Mouse (Mus musculus): ENCODE results near the gene Zfp710. TPM values are rescaled to one million over a fixed set of nuclear protein-coding genes. Genes with fewer than 3 reads are reported as not detected.

Zfp710 gene
- total and polyA plus RNA-seq, 3 experiments = 7.6 to 16.2 (median 14.4) TPM

GRCm38 (mm10) chr7:80035748-80036147 lies 11.1 kb downstream of the Zfp710 start:
- peaks cover 23 to 79% of the 10 kb centered on the region in 2 experiments for H3K4me1 ChIP-seq (ENCODE audit: control insufficient read depth in 1 of 2, insufficient read depth in 2 of 2)
- no peaks in the 10 kb centered on the region for H3K27me3 ChIP-seq (replicated peaks)
- H3K27ac ChIP-seq (ENCODE audit: insufficient read depth, low read depth) = no peak overlapping the region
- dilution Hi-C loops (cut with MboI; ENCODE audit: extremely low pct_ligation_motif_present, extremely low pct_unique_long_range_greater_than_20kb, low sequenced_read_pairs) = no loop called here
- peaks cover 2 to 42% of the 10 kb centered on the region in 2 experiments for H3K36me3 ChIP-seq (replicated peaks in 1 of 2; ENCODE audit: control insufficient read depth in 1 of 2, insufficient read depth in 1 of 2, low read length in 1 of 2)
- H3K4me2 ChIP-seq (ENCODE audit: insufficient read depth, low read depth, poor library complexity, severe bottlenecking) = no peak overlapping the region
- TF ChIP-seq NRF1 (IDR thresholded peaks at IDR 0.05; ENCODE audit: low read depth, low read length) (no peak), RAD21 (IDR thresholded peaks at IDR 0.05; ENCODE audit: low read depth, low read length) (no peak), MAX (IDR thresholded peaks at IDR 0.05; ENCODE audit: low read length) (no peak), TCF12 (IDR thresholded peaks at IDR 0.05; ENCODE audit: low read depth, low read length) (no peak), SIN3A (IDR thresholded peaks at IDR 0.05; ENCODE audit: low read length) (no peak), IRF4 (IDR thresholded peaks at IDR 0.05; ENCODE audit: low read depth, low read length) (no peak), MYC (IDR thresholded peaks at IDR 0.05; ENCODE audit: low read depth, low read length) (no peak)
- H3K79me2 ChIP-seq (replicated peaks; ENCODE audit: control insufficient read depth, extremely low read depth, insufficient read depth, poor library complexity, severe bottlenecking) = peaks cover 42% of the 10 kb centered on the region
- in situ Hi-C loops (cut with MboI; ENCODE audit: low pct_ligation_motif_present, low pct_unique_long_range_greater_than_20kb, low sequenced_read_pairs) = no loop called here
- H3K4me3 ChIP-seq (replicated peaks in 1 of 3; ENCODE audit: low read depth in 2 of 3, low read length in 2 of 3, poor library complexity in 1 of 3) = no peak overlapping the region
- no peak overlapping the region for H3K9ac ChIP-seq (ENCODE audit: insufficient read depth, low read depth)
- H3K9me3 ChIP-seq (replicated peaks; ENCODE audit: low read length) = no peaks in the 10 kb centered on the region
- DNase-seq (ENCODE audit: extremely low read depth) = no peak

DNA sequence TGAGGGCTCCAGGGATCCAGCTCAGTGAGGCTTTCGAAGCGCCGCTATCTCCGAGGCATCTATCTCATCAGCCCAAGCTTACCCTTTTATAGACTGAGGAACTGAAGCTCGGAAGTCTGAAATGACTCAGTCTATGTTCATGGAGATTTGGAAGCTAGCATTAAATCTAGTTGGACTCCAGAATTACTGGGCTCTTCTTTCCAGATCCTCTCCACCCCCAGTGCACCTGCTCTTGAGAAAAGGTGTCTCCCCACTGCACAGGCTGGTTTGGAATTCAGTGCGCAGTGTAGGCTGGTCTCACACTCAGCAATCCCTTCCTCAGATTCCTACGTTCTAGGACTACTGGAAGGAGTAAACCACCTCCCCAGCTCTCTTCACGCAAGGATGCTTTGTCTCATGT lies 15.1 kb downstream of the Zfp710 start:
- H3K9me3 ChIP-seq (replicated peaks; ENCODE audit: low read length) = no peaks in the 10 kb centered on the region
- peaks cover 5 to 50% of the 10 kb centered on the region in 2 experiments for H3K36me3 ChIP-seq (replicated peaks in 1 of 2; ENCODE audit: control insufficient read depth in 1 of 2, insufficient read depth in 1 of 2, low read length in 1 of 2)
- H3K9ac ChIP-seq (ENCODE audit: insufficient read depth, low read depth) = no peak overlapping the region
- H3K4me2 ChIP-seq (ENCODE audit: insufficient read depth, low read depth, poor library complexity, severe bottlenecking) = no peak overlapping the region
- H3K27ac ChIP-seq (ENCODE audit: insufficient read depth, low read depth) = no peak overlapping the region
- peaks cover 7% of the 10 kb centered on the region for H3K79me2 ChIP-seq (replicated peaks; ENCODE audit: control insufficient read depth, extremely low read depth, insufficient read depth, poor library complexity, severe bottlenecking)
- H3K4me1 ChIP-seq (ENCODE audit: control insufficient read depth in 1 of 2, insufficient read depth in 2 of 2) = peaks cover 23 to 65% of the 10 kb centered on the region in 2 experiments
- in situ Hi-C loops (cut with MboI; ENCODE audit: low pct_ligation_motif_present, low pct_unique_long_range_greater_than_20kb, low sequenced_read_pairs) (no loop called here), dilution Hi-C loops (cut with MboI; ENCODE audit: extremely low pct_ligation_motif_present, extremely low pct_unique_long_range_greater_than_20kb, low sequenced_read_pairs) (no loop called here)
- DNase-seq (ENCODE audit: extremely low read depth) = no peak
- no peaks in the 10 kb centered on the region for H3K27me3 ChIP-seq (replicated peaks)
- H3K4me3 ChIP-seq (replicated peaks in 1 of 3; ENCODE audit: low read depth in 2 of 3, low read length in 2 of 3, poor library complexity in 1 of 3) = no peak overlapping the region
- no peak for TF ChIP-seq TBP (conservative IDR thresholded peaks at IDR 0.05; ENCODE audit: low read depth, low read length)
- TF ChIP-seq ETS1 (conservative IDR thresholded peaks at IDR 0.05; ENCODE audit: low read depth, low read length) = no peak
- no peak for TF ChIP-seq HCFC1 (IDR thresholded peaks at IDR 0.05; ENCODE audit: low read depth, low read length)
- no peak for TF ChIP-seq ELF1 (IDR thresholded peaks at IDR 0.05; ENCODE audit: low read depth, low read length)
- no peak for TF ChIP-seq ZKSCAN1 (IDR thresholded peaks at IDR 0.05; ENCODE audit: borderline replicate concordance, low read depth, low read length)

- Histone ChIP-seq H3K9me3 (replicated peaks; ENCODE audit: low read length) (no peaks in the 10 kb centered on the region), H3K27ac (ENCODE audit: insufficient read depth, low read depth) (0 out of 2 replicates have a peak overlapping the region, but pooled peaks have one; percentile 1), H3K4me2 (ENCODE audit: insufficient read depth, low read depth, poor library complexity, severe bottlenecking) (0 out of 2 replicates have a peak overlapping the region, but pooled peaks have one; percentile 13), H3K4me3 (replicated peaks in 1 of 3; ENCODE audit: low read depth in 2 of 3, low read length in 2 of 3, poor library complexity in 1 of 3) (no peak overlapping the region), H3K4me1 (ENCODE audit: control insufficient read depth in 1 of 2, insufficient read depth in 2 of 2) (peaks cover 24 to 77% of the 10 kb centered on the region in 2 experiments), H3K27me3 (replicated peaks) (no peaks in the 10 kb centered on the region), H3K9ac (ENCODE audit: insufficient read depth, low read depth) (peak overlapping the region; percentile 13; the same call in 1 of the 2 replicates), H3K36me3 (replicated peaks in 1 of 2; ENCODE audit: control insufficient read depth in 1 of 2, insufficient read depth in 1 of 2, low read length in 1 of 2) (peaks cover 5 to 46% of the 10 kb centered on the region in 2 experiments), H3K79me2 (replicated peaks; ENCODE audit: control insufficient read depth, extremely low read depth, insufficient read depth, poor library complexity, severe bottlenecking) (peaks cover 14% of the 10 kb centered on the region)
- in situ Hi-C loops (cut with MboI; ENCODE audit: low pct_ligation_motif_present, low pct_unique_long_range_greater_than_20kb, low sequenced_read_pairs) = no loop called here
- no peak for DNase-seq (ENCODE audit: extremely low read depth)
- dilution Hi-C loops (cut with MboI; ENCODE audit: extremely low pct_ligation_motif_present, extremely low pct_unique_long_range_greater_than_20kb, low sequenced_read_pairs) = no loop called here
- TF ChIP-seq MYC (IDR thresholded peaks at IDR 0.05; ENCODE audit: low read depth, low read length) = no peak
- TF ChIP-seq RAD21 (IDR thresholded peaks at IDR 0.05; ENCODE audit: low read depth, low read length) = no peak
- peak; percentile 44; the same call in 1 of the 2 replicates for TF ChIP-seq ELF1 (IDR thresholded peaks at IDR 0.05; ENCODE audit: low read depth, low read length)
These were observed 19.6 kb downstream of the Zfp710 start for GRCm38 (mm10) chr7:80044170-80044569.

Data from CH12.LX (cell line).